Mouse (Mus musculus): Measurements from ENCODE around the gene Ubr7. TPM values are rescaled to one million over a fixed set of nuclear protein-coding genes. Genes with fewer than 3 reads are reported as not detected.

Gene Ubr7
- polyA plus RNA-seq, 1 experiment from 2014 or later = 17.5 TPM

GRCm38 (mm10) chr12:102740285-102740684 lies 17.5 kb upstream of the Ubr7 start:
- Histone ChIP-seq H3K36me3 (ENCODE audit: control insufficient read depth, insufficient read depth) (no peaks in the 10 kb centered on the region), H3K9me3 (replicated peaks; ENCODE audit: control insufficient read depth, low read length) (no peaks in the 10 kb centered on the region), H3K4me2 (ENCODE audit: low read depth, low read length) (no peak overlapping the region), H3K4me3 (ENCODE audit: low read depth, low read length) (no peak overlapping the region), H3K9ac (ENCODE audit: low read depth, low read length) (no peak overlapping the region), H3K27ac (ENCODE audit: low read length) (no peak overlapping the region), H3K4me1 (ENCODE audit: control insufficient read depth, low read depth, low read length) (peaks cover 20% of the 10 kb centered on the region), H3K27me3 (ENCODE audit: control insufficient read depth, insufficient read depth, low read depth, low read length) (no peaks in the 10 kb centered on the region)
- 48% methylated on average over 3 of the region's 3 CpGs for WGBS (ENCODE audit: insufficient replicate concordance)
- no peak for ATAC-seq (ENCODE audit: low read depth)

- no peak overlapping the region for H3K27ac ChIP-seq (ENCODE audit: low read length)
- H3K9ac ChIP-seq (ENCODE audit: low read depth, low read length) = no peak overlapping the region
- no peak for ATAC-seq (ENCODE audit: low read depth)
- H3K27me3 ChIP-seq (ENCODE audit: control insufficient read depth, insufficient read depth, low read depth, low read length) = no peaks in the 10 kb centered on the region
- no peak overlapping the region for H3K4me3 ChIP-seq (ENCODE audit: low read depth, low read length)
- no peak overlapping the region for H3K4me2 ChIP-seq (ENCODE audit: low read depth, low read length)
- WGBS (ENCODE audit: insufficient replicate concordance) = 48% methylated on average over 7 of the region's 7 CpGs
- H3K36me3 ChIP-seq (ENCODE audit: control insufficient read depth, insufficient read depth) = no peaks in the 10 kb centered on the region
- no peaks in the 10 kb centered on the region for H3K9me3 ChIP-seq (replicated peaks; ENCODE audit: control insufficient read depth, low read length)
- peaks cover 22% of the 10 kb centered on the region for H3K4me1 ChIP-seq (ENCODE audit: control insufficient read depth, low read depth, low read length)
Observed at GRCm38 (mm10) chr12:102742056-102742455, 15.7 kb upstream of the Ubr7 start.

GRCm38 (mm10) chr12:102743036-102743588 lies 14.7 kb upstream of the Ubr7 start:
- Histone ChIP-seq H3K9ac (ENCODE audit: low read depth, low read length) (peak overlapping the region; percentile 91), H3K9me3 (replicated peaks; ENCODE audit: control insufficient read depth, low read length) (no peaks in the 10 kb centered on the region), H3K4me3 (ENCODE audit: low read depth, low read length) (peak overlapping the region; percentile 93), H3K27me3 (ENCODE audit: control insufficient read depth, insufficient read depth, low read depth, low read length) (no peaks in the 10 kb centered on the region), H3K36me3 (ENCODE audit: control insufficient read depth, insufficient read depth) (0 out of 2 replicates have a peak, but pooled peaks cover 1% of the 10 kb centered on the region), H3K4me1 (ENCODE audit: control insufficient read depth, low read depth, low read length) (peaks cover 22% of the 10 kb centered on the region), H3K27ac (ENCODE audit: low read length) (peak overlapping the region; percentile 94), H3K4me2 (ENCODE audit: low read depth, low read length) (peak overlapping the region; percentile 95)
- ATAC-seq (ENCODE audit: low read depth) = peak; percentile 40
- WGBS (ENCODE audit: insufficient replicate concordance) = under 1% methylated on average over 33 of the region's 33 CpGs

- H3K9me3 ChIP-seq (replicated peaks; ENCODE audit: control insufficient read depth, low read length) = no peaks in the 10 kb centered on the region
- peak within 1 kb of the TSS; percentile 91 for H3K9ac ChIP-seq (ENCODE audit: low read depth, low read length)
- 0 out of 2 replicates have a peak, but pooled peaks cover 4% of the 10 kb centered on the region for H3K36me3 ChIP-seq (ENCODE audit: control insufficient read depth, insufficient read depth)
- peak; percentile 97 for ATAC-seq (ENCODE audit: low read depth)
- under 1% methylated on average over 62 of the region's 63 CpGs for WGBS (ENCODE audit: insufficient replicate concordance)
- peak within 1 kb of the TSS; percentile 94 for H3K27ac ChIP-seq (ENCODE audit: low read length)
- peaks cover 24% of the 10 kb centered on the region for H3K4me1 ChIP-seq (ENCODE audit: control insufficient read depth, low read depth, low read length)
- H3K4me2 ChIP-seq (ENCODE audit: low read depth, low read length) = peak within 1 kb of the TSS; percentile 95
- no peaks in the 10 kb centered on the region for H3K27me3 ChIP-seq (ENCODE audit: control insufficient read depth, insufficient read depth, low read depth, low read length)
- peak within 1 kb of the TSS; percentile 93 for H3K4me3 ChIP-seq (ENCODE audit: low read depth, low read length)
Observed at GRCm38 (mm10) chr12:102743589-102744574, 13.9 kb upstream of the Ubr7 start, which contains the start of the genes Moap1 and Tmem251. Moap1 (minus strand) TSS chr12:102743661. Tmem251 (plus strand) TSS chr12:102743762.

- Histone ChIP-seq H3K27ac (ENCODE audit: low read length) (peak overlapping the region; percentile 94), H3K4me1 (ENCODE audit: control insufficient read depth, low read depth, low read length) (peaks cover 24% of the 10 kb centered on the region), H3K4me3 (ENCODE audit: low read depth, low read length) (peak overlapping the region; percentile 93), H3K9me3 (replicated peaks; ENCODE audit: control insufficient read depth, low read length) (no peaks in the 10 kb centered on the region), H3K36me3 (ENCODE audit: control insufficient read depth, insufficient read depth) (0 out of 2 replicates have a peak, but pooled peaks cover 4% of the 10 kb centered on the region), H3K9ac (ENCODE audit: low read depth, low read length) (peak overlapping the region; percentile 91; the same call in 1 of the 2 replicates), H3K4me2 (ENCODE audit: low read depth, low read length) (peak overlapping the region; percentile 95), H3K27me3 (ENCODE audit: control insufficient read depth, insufficient read depth, low read depth, low read length) (no peaks in the 10 kb centered on the region)
- 15% methylated on average over 6 of the region's 6 CpGs for WGBS (ENCODE audit: insufficient replicate concordance)
- ATAC-seq (ENCODE audit: low read depth) = no peak
Observed at GRCm38 (mm10) chr12:102744839-102745238, 12.9 kb upstream of the Ubr7 start.

- WGBS (ENCODE audit: insufficient replicate concordance) = 68% methylated on average over 3 of the region's 3 CpGs
- peaks cover 12% of the 10 kb centered on the region for H3K4me1 ChIP-seq (ENCODE audit: control insufficient read depth, low read depth, low read length)
- ATAC-seq (ENCODE audit: low read depth) = no peak
- H3K4me3 ChIP-seq (ENCODE audit: low read depth, low read length) = no peak overlapping the region
- no peak overlapping the region for H3K27ac ChIP-seq (ENCODE audit: low read length)
- 0 out of 2 replicates have a peak, but pooled peaks cover 4% of the 10 kb centered on the region for H3K36me3 ChIP-seq (ENCODE audit: control insufficient read depth, insufficient read depth)
- H3K9ac ChIP-seq (ENCODE audit: low read depth, low read length) = no peak overlapping the region
- H3K4me2 ChIP-seq (ENCODE audit: low read depth, low read length) = no peak overlapping the region
- no peaks in the 10 kb centered on the region for H3K9me3 ChIP-seq (replicated peaks; ENCODE audit: control insufficient read depth, low read length)
- H3K27me3 ChIP-seq (ENCODE audit: control insufficient read depth, insufficient read depth, low read depth, low read length) = no peaks in the 10 kb centered on the region
Observed at GRCm38 (mm10) chr12:102748256-102748655, 9.5 kb upstream of the Ubr7 start.

- Histone ChIP-seq H3K4me3 (ENCODE audit: low read depth, low read length) (peak overlapping the region; percentile 94), H3K36me3 (ENCODE audit: control insufficient read depth, insufficient read depth) (no peaks in the 10 kb centered on the region; the same call in 1 of the 2 replicates), H3K27me3 (ENCODE audit: control insufficient read depth, insufficient read depth, low read depth, low read length) (no peaks in the 10 kb centered on the region), H3K9me3 (replicated peaks; ENCODE audit: control insufficient read depth, low read length) (no peaks in the 10 kb centered on the region), H3K4me2 (ENCODE audit: low read depth, low read length) (peak overlapping the region; percentile 82), H3K27ac (ENCODE audit: low read length) (no peak overlapping the region; the same call in 1 of the 2 replicates), H3K9ac (ENCODE audit: low read depth, low read length) (peak overlapping the region; percentile 82; the same call in 1 of the 2 replicates), H3K4me1 (ENCODE audit: control insufficient read depth, low read depth, low read length) (peaks cover 24% of the 10 kb centered on the region)
- no peak for ATAC-seq (ENCODE audit: low read depth)
- WGBS (ENCODE audit: insufficient replicate concordance) = 67% methylated on average over 7 of the region's 7 CpGs
Observed at GRCm38 (mm10) chr12:102756304-102756703, 1.5 kb upstream of the Ubr7 start.

- Histone ChIP-seq H3K27me3 (ENCODE audit: control insufficient read depth, insufficient read depth, low read depth, low read length) (no peaks in the 10 kb centered on the region), H3K4me3 (ENCODE audit: low read depth, low read length) (peak overlapping the region; percentile 94), H3K9me3 (replicated peaks; ENCODE audit: control insufficient read depth, low read length) (no peaks in the 10 kb centered on the region), H3K9ac (ENCODE audit: low read depth, low read length) (peak overlapping the region; percentile 82), H3K4me2 (ENCODE audit: low read depth, low read length) (peak overlapping the region; percentile 82), H3K27ac (ENCODE audit: low read length) (peak overlapping the region; percentile 85), H3K4me1 (ENCODE audit: control insufficient read depth, low read depth, low read length) (peaks cover 24% of the 10 kb centered on the region), H3K36me3 (ENCODE audit: control insufficient read depth, insufficient read depth) (no peaks in the 10 kb centered on the region; the same call in 1 of the 2 replicates)
- peak; percentile 75 for ATAC-seq (ENCODE audit: low read depth)
- WGBS (ENCODE audit: insufficient replicate concordance) = 1% methylated on average over 46 of the region's 46 CpGs
Observed at GRCm38 (mm10) chr12:102757055-102757688, 595 bp upstream of the Ubr7 start.

Measured in liver, embryonic 16.5 days (tissue).